Mouse (Mus musculus) thymus, adult 2 months (tissue): Measurements from ENCODE around the gene Faah. TPM values are rescaled to one million over a fixed set of nuclear protein-coding genes. Genes with fewer than 3 reads are reported as not detected.

ENCODE experiments used
- DNase-seq: peaks from one replicate; pipeline ENCODE4 v3.0.0; 2021
- H3K27ac ChIP-seq: fragments of 200-500 bp; 2 replicates; pipeline ENCODE4 v1.5.1; 2012; ENCODE audit warnings: low read length, control low read depth; ENCODE audit not compliant: control insufficient read depth, insufficient read depth
- H3K27me3 ChIP-seq: fragments of 200-500 bp; 2 replicates; pipeline ENCODE4 v1.6.1; 2012; ENCODE audit warnings: mild to moderate bottlenecking, low read length, moderate library complexity, mixed read lengths; ENCODE audit not compliant: control insufficient read depth, insufficient read depth
- H3K36me3 ChIP-seq: fragments of 200-500 bp; 2 replicates; pipeline ENCODE4 v1.6.1; 2012; ENCODE audit warnings: mild to moderate bottlenecking, low read length, moderate library complexity; ENCODE audit not compliant: control insufficient read depth, insufficient read depth
- H3K4me1 ChIP-seq: fragments of 200-500 bp; replicated peaks from 2 replicates; pipeline ENCODE4 v1.6.1; 2012; ENCODE audit warnings: low read length; ENCODE audit not compliant: control insufficient read depth, insufficient read depth
- H3K4me3 ChIP-seq: fragments of 200-500 bp; 2 replicates; pipeline ENCODE4 v1.5.1; 2012; ENCODE audit warnings: mild to moderate bottlenecking, low read length, control low read depth, moderate library complexity; ENCODE audit not compliant: control insufficient read depth, insufficient read depth
- CTCF ChIP-seq: fragments of 200-500 bp; IDR thresholded peaks from 2 replicates; pipeline ENCODE4 v1.5.1; 2012; ENCODE audit warnings: mild to moderate bottlenecking, control low read depth, low read length, moderate library complexity, borderline replicate concordance; ENCODE audit not compliant: control insufficient read depth, poor library complexity, insufficient read depth; ENCODE audit errors: extremely low read depth
- POLR2A ChIP-seq: fragments of 200-500 bp; IDR thresholded peaks from 2 replicates; pipeline ENCODE4 v1.6.1; 2012; ENCODE audit warnings: mild to moderate bottlenecking, low read length, control low read depth, moderate library complexity; ENCODE audit not compliant: control insufficient read depth, poor library complexity, insufficient read depth; ENCODE audit errors: extremely low read depth
- WGBS: fragments of 180-500 bp; shearing (Covaris S2); methylation state at CpG from one replicate; pipeline ENCODE4 v1.1.7; 2018; 5-methylcytosine and 5-hydroxymethylcytosine counted together
- polyA plus RNA-seq: library from polyadenylated mRNA; depleted of rRNA; stranded (reverse); fragments of >200 nt; gene quantifications from 2 replicates; pipeline ENCODE4 v1.2.3, GENCODE M21; 2012

Gene Faah
- polyA plus RNA-seq, 1 experiment: 88.1 TPM

- DNase-seq: no peak
- Histone ChIP-seq H3K36me3 (no peaks in the 10 kb centered on the region), H3K4me1 (no peaks in the 10 kb centered on the region), H3K27me3 (peaks cover 3% of the 10 kb centered on the region), H3K4me3 (no peak overlapping the region), H3K27ac (no peak overlapping the region)
- 60% methylated on average over 5 of the region's 5 CpGs for WGBS
- TF ChIP-seq POLR2A (no peak), CTCF (no peak)
Measured at GRCm38 (mm10) chr4:115953559-115953958, 64.2 kb downstream of the Faah start.

DNA sequence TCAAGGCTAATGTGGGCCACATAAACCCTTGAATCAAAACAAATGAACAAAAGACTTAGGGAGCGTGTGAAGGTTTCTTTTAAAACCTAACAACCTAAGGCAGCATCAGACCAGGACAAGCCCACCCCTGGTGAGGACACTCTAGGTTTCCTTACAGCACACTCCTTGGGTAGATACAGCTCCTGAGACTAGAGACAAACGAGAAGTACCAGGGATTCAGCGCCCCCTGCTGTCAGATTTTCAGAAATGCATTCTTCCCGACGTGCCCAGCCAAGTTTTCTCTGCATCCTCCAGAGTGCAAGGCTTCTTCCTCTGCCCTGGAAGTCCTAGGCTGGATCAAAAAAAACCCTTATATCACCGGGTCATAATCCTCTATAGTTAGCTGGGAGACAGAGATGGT is 65.0 kb downstream of the Faah start:
- 17% methylated on average over 6 of the region's 6 CpGs for WGBS
- Histone ChIP-seq H3K27ac (no peak overlapping the region), H3K27me3 (no peaks in the 10 kb centered on the region; the same call in 1 of the 2 replicates), H3K36me3 (no peaks in the 10 kb centered on the region), H3K4me3 (no peak overlapping the region), H3K4me1 (no peaks in the 10 kb centered on the region)
- TF ChIP-seq POLR2A (no peak), CTCF (no peak)
- peak; percentile 51 for DNase-seq

GRCm38 (mm10) chr4:115943669-115944314 is 73.9 kb downstream of the Faah start:
- no peak for DNase-seq
- no peak overlapping the region for H3K4me3 ChIP-seq
- peaks cover 18% of the 10 kb centered on the region for H3K27me3 ChIP-seq
- 0 out of 2 replicates have a peak, but pooled peaks cover 3% of the 10 kb centered on the region for H3K4me1 ChIP-seq
- H3K36me3 ChIP-seq: no peaks in the 10 kb centered on the region
- no peak overlapping the region for H3K27ac ChIP-seq
- TF ChIP-seq CTCF: no peak
- no peak for TF ChIP-seq POLR2A
- WGBS: 5% methylated on average over 40 of the region's 41 CpGs

DNA sequence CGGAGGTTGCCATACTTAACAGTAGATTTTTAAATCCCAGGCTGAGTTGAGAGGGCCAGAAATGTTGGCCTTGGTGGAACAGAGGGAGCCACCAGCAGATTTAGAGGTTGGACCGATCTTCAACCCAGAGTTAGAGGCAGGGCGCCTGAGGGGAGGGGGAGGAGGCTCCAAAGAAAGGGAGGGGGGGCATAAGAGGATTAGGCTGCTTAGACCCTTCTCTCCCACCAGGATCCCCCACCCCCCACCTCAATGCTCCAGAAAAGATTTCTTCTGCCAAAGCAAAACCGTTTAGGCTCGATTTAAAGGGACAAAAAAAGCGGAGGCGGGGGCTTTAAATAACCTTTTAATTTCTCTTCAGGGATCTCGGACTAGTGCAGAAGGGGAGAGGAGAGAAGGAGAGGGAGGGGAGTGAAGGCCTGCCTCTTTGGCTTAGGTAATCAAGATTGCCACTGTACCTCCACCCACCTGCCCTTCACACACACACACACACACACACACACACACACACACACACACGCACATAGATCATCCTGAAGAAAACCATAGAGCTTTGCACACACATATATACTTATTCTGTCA is 76.4 kb downstream of the Faah start:
- WGBS: 41% methylated on average over 9 of the region's 9 CpGs
- peaks cover 3% of the 10 kb centered on the region; the same call in 1 of the 2 replicates for H3K4me1 ChIP-seq
- DNase-seq: no peak
- peaks cover 32% of the 10 kb centered on the region for H3K27me3 ChIP-seq
- no peak overlapping the region for H3K27ac ChIP-seq
- no peaks in the 10 kb centered on the region for H3K36me3 ChIP-seq
- H3K4me3 ChIP-seq: no peak overlapping the region
- TF ChIP-seq CTCF (no peak), POLR2A (no peak)

DNA sequence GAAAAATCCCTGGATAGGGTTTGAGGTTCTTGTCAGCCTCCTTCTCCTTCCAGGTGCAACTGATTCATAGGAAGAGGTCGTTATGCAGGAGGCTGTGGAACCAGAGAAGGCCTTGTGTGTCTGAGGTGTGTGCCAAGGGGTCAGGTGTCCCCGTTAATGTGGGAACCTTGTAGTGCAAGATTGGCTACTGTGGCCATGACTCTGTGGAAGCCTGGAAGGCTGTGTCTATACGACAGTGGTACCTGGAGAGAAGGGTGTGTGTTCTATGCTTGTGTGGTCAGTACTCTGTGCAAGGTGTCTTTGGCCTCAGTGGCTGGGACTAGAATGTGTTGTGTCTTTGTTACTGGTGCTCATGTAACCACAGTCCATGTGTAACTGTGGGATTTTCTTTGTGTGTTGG is 77.0 kb downstream of the Faah start:
- no peaks in the 10 kb centered on the region for H3K36me3 ChIP-seq
- H3K4me3 ChIP-seq: no peak overlapping the region
- WGBS: 20% methylated on average over 3 of the region's 3 CpGs
- TF ChIP-seq CTCF (no peak), POLR2A (no peak)
- no peak for DNase-seq
- H3K27ac ChIP-seq: no peak overlapping the region
- peaks cover 3% of the 10 kb centered on the region; the same call in 1 of the 2 replicates for H3K4me1 ChIP-seq
- peaks cover 38% of the 10 kb centered on the region for H3K27me3 ChIP-seq

GRCm38 (mm10) chr4:115939295-115940102 is 78.2 kb downstream of the Faah start, which contains the start of gene Dmbx1:
Gene Dmbx1 (minus strand): TSS chr4:115939926.
- no peak for DNase-seq
- H3K27me3 ChIP-seq: peaks cover 31% of the 10 kb centered on the region
- no peak within 1 kb of the TSS for H3K27ac ChIP-seq
- no peaks in the 10 kb centered on the region for H3K36me3 ChIP-seq
- TF ChIP-seq POLR2A (no peak), CTCF (no peak)
- no peak within 1 kb of the TSS for H3K4me3 ChIP-seq
- WGBS: 2% methylated on average over 71 of the region's 71 CpGs
- H3K4me1 ChIP-seq: peaks cover 3% of the 10 kb centered on the region; the same call in 1 of the 2 replicates
